Mouse (Mus musculus) E14TG2a.4 (cell line): ENCODE data around the gene Zmynd8.

Experiments used
- CTCF ChIP-seq: conservative IDR thresholded peaks from 2 replicates; pipeline ENCODE4 v1.5.1; 2014; ENCODE audit warnings: low read length
- POU5F1 ChIP-seq: IDR thresholded peaks from 2 replicates; pipeline ENCODE4 v1.6.1; 2014; ENCODE audit warnings: low read length, borderline replicate concordance

- no peak for TF ChIP-seq CTCF
- TF ChIP-seq POU5F1: no peak
Observed at GRCm38 (mm10) chr2:165909731-165910130, 10.9 kb upstream of the Zmynd8 start.
